Mouse (Mus musculus) CH12.LX (cell line): Measurements from ENCODE around the gene Pan3. TPM values are rescaled to one million over a fixed set of nuclear protein-coding genes. Genes with fewer than 3 reads are reported as not detected.

ENCODE experiments used
- DNase-seq: peaks from one replicate; pipeline ENCODE4 v3.0.0-alpha.2; 2013; ENCODE audit errors: extremely low read depth
- H3K27ac ChIP-seq: 2 replicates; pipeline ENCODE4 v1.5.1; 2012; ENCODE audit warnings: low read depth, mild to moderate bottlenecking, control low read depth, moderate library complexity; ENCODE audit not compliant: insufficient read depth
- H3K27me3 ChIP-seq: replicated peaks from 2 replicates; pipeline ENCODE3; 2012; ENCODE audit warnings: inconsistent platforms
- H3K36me3 ChIP-seq, 2 experiments: replicated peaks in 1 of 2; 2 replicates each; pipeline versions ENCODE3 to v1.6.1; 2012; ENCODE audit warnings: inconsistent platforms in 1 of 2, low read length in 1 of 2, mild to moderate bottlenecking in 1 of 2, mixed read lengths in 1 of 2, moderate library complexity in 1 of 2; ENCODE audit not compliant: control insufficient read depth in 1 of 2, insufficient read depth in 1 of 2
- H3K4me1 ChIP-seq, 2 experiments: 2 replicates each; pipeline ENCODE4 v1.6.1; 2012; ENCODE audit warnings: inconsistent platforms in 1 of 2, moderate library complexity in 1 of 2; ENCODE audit not compliant: insufficient read depth in 2 of 2, control insufficient read depth in 1 of 2
- H3K4me2 ChIP-seq: 2 replicates; pipeline ENCODE4 v1.6.1; 2012; ENCODE audit warnings: low read depth, mild to moderate bottlenecking, control low read depth; ENCODE audit not compliant: poor library complexity, insufficient read depth, severe bottlenecking
- H3K4me3 ChIP-seq, 3 experiments: fragments of 150-350 bp in 1 of 3; sonication (generic) in 1 of 3; replicated peaks in 1 of 3; 2 replicates each; pipeline versions ENCODE3 to v1.5.1; 2011 to 2012; ENCODE audit warnings: low read depth in 2 of 3, low read length in 2 of 3, mild to moderate bottlenecking in 2 of 3, moderate library complexity in 2 of 3, control low read depth in 1 of 3, improper control_type of control experiment in 1 of 3, inconsistent platforms in 1 of 3, mixed read lengths in 1 of 3; ENCODE audit not compliant: poor library complexity in 1 of 3
- H3K79me2 ChIP-seq: replicated peaks from 2 replicates; pipeline ENCODE4 v1.6.1; 2012; ENCODE audit warnings: mild to moderate bottlenecking, moderate library complexity; ENCODE audit not compliant: control insufficient read depth, poor library complexity, insufficient read depth, severe bottlenecking; ENCODE audit errors: extremely low read depth
- H3K9ac ChIP-seq: 2 replicates; pipeline ENCODE4 v1.6.1; 2012; ENCODE audit warnings: low read depth, mild to moderate bottlenecking, control low read depth, moderate library complexity; ENCODE audit not compliant: insufficient read depth
- H3K9me3 ChIP-seq: replicated peaks from 2 replicates; pipeline ENCODE3; 2012; ENCODE audit warnings: low read length, inconsistent platforms, mixed read lengths
- BHLHE40 ChIP-seq: IDR thresholded peaks from 2 replicates; pipeline ENCODE4 v1.6.1; 2011; ENCODE audit warnings: mild to moderate bottlenecking, low read depth, low read length, improper control_type of control experiment
- CTCF ChIP-seq, 2 experiments: IDR thresholded peaks in 1 of 2; conservative IDR thresholded peaks in 1 of 2; 2 replicates each; pipeline ENCODE4 v1.5.1; 2011 to 2012; ENCODE audit warnings: low read depth in 2 of 2, low read length in 2 of 2, improper control_type of control experiment in 1 of 2, inconsistent platforms in 1 of 2, mild to moderate bottlenecking in 1 of 2, moderate library complexity in 1 of 2
- EP300 ChIP-seq: IDR thresholded peaks from 2 replicates; pipeline ENCODE4 v1.6.1; 2011; ENCODE audit warnings: low read length, improper control_type of control experiment
- ETS1 ChIP-seq: conservative IDR thresholded peaks from 2 replicates; pipeline ENCODE4 v1.6.1; 2012; ENCODE audit warnings: low read depth, mild to moderate bottlenecking, inconsistent platforms, low read length, improper control_type of control experiment, moderate library complexity
- JUN ChIP-seq: IDR thresholded peaks from 2 replicates; pipeline ENCODE4 v1.6.1; 2011; ENCODE audit warnings: low read depth, mild to moderate bottlenecking, low read length, improper control_type of control experiment, moderate library complexity; ENCODE audit not compliant: insufficient read depth
- KAT2A ChIP-seq: IDR thresholded peaks from 2 replicates; pipeline ENCODE4 v1.6.1; 2012; ENCODE audit warnings: low read length, improper control_type of control experiment, inconsistent platforms; ENCODE audit not compliant: insufficient replicate concordance
- MAZ ChIP-seq: IDR thresholded peaks from 2 replicates; pipeline ENCODE4 v1.6.1; 2012; ENCODE audit warnings: low read depth, mild to moderate bottlenecking, inconsistent platforms, low read length, improper control_type of control experiment, moderate library complexity
- POLR2AphosphoS2 ChIP-seq: IDR thresholded peaks from 2 replicates; pipeline ENCODE4 v1.6.1; 2011; ENCODE audit warnings: low read depth, low read length, improper control_type of control experiment
- SIN3A ChIP-seq: IDR thresholded peaks from 2 replicates; pipeline ENCODE4 v1.6.1; 2012; ENCODE audit warnings: low read length, improper control_type of control experiment, inconsistent platforms
- TBP ChIP-seq: conservative IDR thresholded peaks from 2 replicates; pipeline ENCODE4 v1.6.1; 2011; ENCODE audit warnings: low read depth, low read length, improper control_type of control experiment
- USF2 ChIP-seq: conservative IDR thresholded peaks from 2 replicates; pipeline ENCODE4 v1.6.1; 2011; ENCODE audit warnings: low read depth, low read length, improper control_type of control experiment
- ZC3H11A ChIP-seq: IDR thresholded peaks from 2 replicates; pipeline ENCODE4 v1.6.1; 2012; ENCODE audit warnings: low read depth, mild to moderate bottlenecking, inconsistent platforms, low read length, improper control_type of control experiment
- dilution Hi-C: fragments of 300-500 bp; cut with MboI; formaldehyde crosslinking; loops from 2 replicates; pipeline ENCODE4 v1.14.3; 2020; ENCODE audit warnings: low sequenced_read_pairs; ENCODE audit not compliant: extremely low pct_unique_long_range_greater_than_20kb, extremely low pct_ligation_motif_present
- in situ Hi-C: fragments of 300-500 bp; cut with MboI; formaldehyde crosslinking; loops from 3 replicates; pipeline ENCODE4 v1.14.3; 2019; ENCODE audit warnings: low sequenced_read_pairs, low pct_ligation_motif_present, low pct_unique_long_range_greater_than_20kb, mixed read lengths
- polyA plus RNA-seq: library from polyadenylated mRNA; unstranded; fragments of >175 nt; gene quantifications from 2 replicates; pipeline ENCODE4 v1.2.1, GENCODE M21; 2012; ENCODE audit warnings: low read depth; ENCODE audit not compliant: insufficient read length
- total RNA-seq, 2 experiments: library from RNA; depleted of rRNA; stranded (reverse); fragments of 300-350 nt in 1 of 2; fragments of >200 nt in 1 of 2; gene quantifications; 2 replicates each; pipeline ENCODE4 v1.2.3; 2012 to 2014

Gene Pan3
- total and polyA plus RNA-seq, 3 experiments, result 37.6 to 43.5 (median 40.2) TPM

DNA sequence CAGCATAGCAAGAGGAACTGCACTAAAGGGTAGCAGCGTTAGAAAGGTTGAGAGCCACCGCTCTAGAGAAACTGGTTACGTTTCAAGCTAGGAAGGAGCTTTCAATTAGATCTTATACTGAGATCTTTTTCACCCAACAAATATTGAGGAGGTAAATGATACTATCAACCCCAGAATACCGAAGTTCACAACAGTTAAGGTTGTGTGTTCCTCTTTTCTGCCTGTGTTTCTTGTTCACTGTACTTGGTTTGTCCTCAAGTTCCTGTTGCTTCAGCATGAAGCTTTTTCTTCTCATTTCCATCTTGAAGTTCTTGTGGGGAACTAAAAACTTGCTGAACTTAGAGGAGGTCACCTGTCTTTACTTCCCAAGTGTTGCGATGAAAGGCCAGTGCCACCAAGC lies 41.2 kb downstream of the Pan3 start:
- in situ Hi-C loops, result no loop called here
- no peaks in the 10 kb centered on the region for H3K9me3 ChIP-seq
- H3K27me3 ChIP-seq, result no peaks in the 10 kb centered on the region
- no peak overlapping the region for H3K4me2 ChIP-seq
- H3K27ac ChIP-seq, result no peak overlapping the region
- H3K4me1 ChIP-seq, result peaks cover 0 to 56% of the 10 kb centered on the region in 2 experiments; a peak in 2 of 4 replicates
- no peak for TF ChIP-seq ZC3H11A
- no peak for TF ChIP-seq TBP
- TF ChIP-seq CTCF (conservative IDR thresholded peaks at IDR 0.05 in 1 of 2, IDR thresholded peaks at IDR 0.05 in 1 of 2; ENCODE audit: low read depth in 2 of 2, low read length in 2 of 2), result no peak
- no peak for TF ChIP-seq JUN
- TF ChIP-seq POLR2AphosphoS2, result no peak
- no peak for TF ChIP-seq USF2
- H3K79me2 ChIP-seq, result peaks cover 5% of the 10 kb centered on the region
- dilution Hi-C loops, result no loop called here
- H3K4me3 ChIP-seq, result no peak overlapping the region
- H3K36me3 ChIP-seq, result peaks cover 21 to 47% of the 10 kb centered on the region in 2 experiments
- no peak for DNase-seq
- no peak overlapping the region for H3K9ac ChIP-seq

DNA sequence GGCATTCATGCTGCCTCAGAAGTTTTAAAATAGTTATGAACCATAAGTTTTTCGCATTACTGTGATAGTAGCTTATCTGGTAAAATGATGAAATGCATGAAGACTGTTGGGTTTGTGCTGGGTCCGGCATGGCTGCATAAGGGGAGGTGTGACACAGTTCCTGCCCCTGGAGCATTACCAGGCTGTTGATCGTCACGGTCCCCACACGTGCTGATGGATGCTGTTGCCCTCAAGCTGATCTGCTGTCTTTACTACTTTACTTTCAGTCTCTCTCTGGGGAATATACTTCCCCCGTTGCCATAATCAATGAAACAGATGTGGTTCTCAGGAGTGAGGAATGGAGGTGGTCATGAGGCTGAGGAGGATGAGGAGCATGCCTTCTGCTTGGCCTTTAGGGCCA lies 43.1 kb downstream of the Pan3 start:
- peak; percentile 61 for DNase-seq
- peaks cover 15 to 46% of the 10 kb centered on the region in 2 experiments for H3K36me3 ChIP-seq
- H3K4me3 ChIP-seq, result no peak overlapping the region
- H3K9ac ChIP-seq, result no peak overlapping the region
- no peaks in the 10 kb centered on the region for H3K27me3 ChIP-seq
- H3K79me2 ChIP-seq, result peaks cover 8% of the 10 kb centered on the region
- no peak overlapping the region for H3K4me2 ChIP-seq
- in situ Hi-C loops, result no loop called here
- peaks cover 0 to 68% of the 10 kb centered on the region in 2 experiments; a peak in 2 of 4 replicates for H3K4me1 ChIP-seq
- no peaks in the 10 kb centered on the region for H3K9me3 ChIP-seq
- dilution Hi-C loops, result no loop called here
- no peak overlapping the region for H3K27ac ChIP-seq
- TF ChIP-seq SIN3A, result no peak
- TF ChIP-seq BHLHE40, result peak; percentile 88
- peak; percentile 44; the same call in 1 of the 2 replicates for TF ChIP-seq ETS1

DNA sequence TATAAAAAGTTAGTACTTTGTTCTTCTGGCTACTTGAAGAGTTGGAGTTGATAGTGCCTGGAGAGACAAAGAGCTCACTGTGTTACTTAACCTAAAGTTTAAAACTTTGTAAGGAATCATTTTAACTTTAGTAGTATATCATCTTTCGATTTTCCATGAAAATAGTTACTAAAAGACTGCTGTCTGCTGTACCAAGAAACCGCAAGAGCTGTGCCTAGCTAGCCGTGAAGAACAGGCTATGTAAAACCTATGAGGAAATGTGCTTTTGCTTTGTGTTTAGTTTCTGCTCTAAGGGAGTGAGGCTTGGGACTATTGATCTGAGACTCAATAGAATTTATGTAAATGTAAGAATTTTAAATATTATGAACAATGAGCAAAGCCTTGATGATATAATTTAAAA lies 43.9 kb downstream of the Pan3 start:
- H3K27me3 ChIP-seq, result no peaks in the 10 kb centered on the region
- DNase-seq, result peak; percentile 70
- H3K36me3 ChIP-seq, result peaks cover 17 to 47% of the 10 kb centered on the region in 2 experiments
- H3K4me3 ChIP-seq, result no peak overlapping the region
- H3K4me1 ChIP-seq, result peaks cover 0 to 67% of the 10 kb centered on the region in 2 experiments; a peak in 2 of 4 replicates
- in situ Hi-C loops, result no loop called here
- H3K27ac ChIP-seq, result no peak overlapping the region
- H3K9me3 ChIP-seq, result no peaks in the 10 kb centered on the region
- dilution Hi-C loops, result no loop called here
- TF ChIP-seq MAZ (no peak), KAT2A (no peak), EP300 (peak; percentile 71), SIN3A (0 out of 2 replicates have a peak, but pooled peaks have one; percentile 47), BHLHE40 (0 out of 2 replicates have a peak, but pooled peaks have one; percentile 40), ETS1 (peak; percentile 41)
- TF ChIP-seq, all 38 proteins: peak for 4
- H3K79me2 ChIP-seq, result peaks cover 5% of the 10 kb centered on the region; the same call in 1 of the 2 replicates
- no peak overlapping the region for H3K4me2 ChIP-seq
- no peak overlapping the region for H3K9ac ChIP-seq
